Comparison of ENCODE assay signal across 11 mouse cellular contexts in genomic region chr5:65850765-65851164, GRCm38 (mm10). TPM values are rescaled to one million over a fixed set of nuclear protein-coding genes. Genes with fewer than 3 reads are reported as not detected.
A peak's percentile ranks its signal among the peaks of the same experiment; 100 is the strongest.
DNase-seq lines count a peak whose midpoint lies in the region; TF ChIP-seq lines count a peak whose summit lies in the region.
"Had no signal": no experiment of that assay in that cellular context is flagged by ENCODE, and none has a peak within 500 bp of the region (broad histone marks: within the 10 kb centered on the region; RNA-seq: fewer than 3 reads in every experiment).

No protein-coding gene starts in this region.

- H3K4me3 ChIP-seq in gastrocnemius, adult 2 months: peak overlapping the region; percentile 32
- no peak overlapping the region for H3K4me3 ChIP-seq in CH12.LX (replicated peaks in 1 of 3; ENCODE audit: low read depth in 2 of 3, low read length in 2 of 3, poor library complexity in 1 of 3)
- H3K4me3 ChIP-seq: liver, embryonic 13.5 days had no signal

- in situ Hi-C loops in CH12.LX (cut with MboI; ENCODE audit: low pct_ligation_motif_present, low pct_unique_long_range_greater_than_20kb, low sequenced_read_pairs): no loop called here

- DNase-seq in gastrocnemius, adult 2 months: no peak
- no peak for DNase-seq in gastrocnemius, postnatal 10 days
- no peak for DNase-seq in CH12.LX (ENCODE audit: extremely low read depth)
- peak; percentile 32 to 46 for DNase-seq in lung, postnatal 4 days
- peak; percentile 88 for DNase-seq in thymus, postnatal 0 days (ENCODE audit: low spot score)
- no peak for DNase-seq in gastrocnemius, postnatal 36 days
- DNase-seq in frontal cortex, adult 2 months (ENCODE audit: extremely low spot score in 1 of 2, low spot score in 1 of 2): no peak
- DNase-seq in gastrocnemius, postnatal 25 days: no peak
- DNase-seq: cerebellum, postnatal 25 days; kidney, postnatal 14 days; liver, embryonic 13.5 days had no signal

- peaks cover 0 to 15% of the 10 kb centered on the region in 2 experiments; a peak in 2 of 4 replicates for H3K4me1 ChIP-seq in CH12.LX (ENCODE audit: control insufficient read depth in 1 of 2, insufficient read depth in 2 of 2)
- H3K4me1 ChIP-seq: liver, embryonic 13.5 days had no signal

- TF ChIP-seq CTCF in gastrocnemius, adult 2 months (IDR thresholded peaks at IDR 0.05): no peak
- peak in 1 of 2 experiments; percentile 23; a peak in 1 of 4 replicates for TF ChIP-seq CTCF in CH12.LX (conservative IDR thresholded peaks at IDR 0.05 in 1 of 2, IDR thresholded peaks at IDR 0.05 in 1 of 2; ENCODE audit: low read depth in 2 of 2, low read length in 2 of 2)

- no peaks in the 10 kb centered on the region for H3K79me2 ChIP-seq in CH12.LX (replicated peaks; ENCODE audit: control insufficient read depth, extremely low read depth, insufficient read depth, poor library complexity, severe bottlenecking)

- no peak overlapping the region for H3K27ac ChIP-seq in gastrocnemius, adult 2 months
- H3K27ac ChIP-seq in CH12.LX (ENCODE audit: insufficient read depth, low read depth): no peak overlapping the region
- H3K27ac ChIP-seq: liver, embryonic 13.5 days had no signal

- TF ChIP-seq RAD21 in CH12.LX (IDR thresholded peaks at IDR 0.05; ENCODE audit: low read depth, low read length): peak; percentile 11

- TF ChIP-seq EP300 in CH12.LX (IDR thresholded peaks at IDR 0.05; ENCODE audit: low read length): no peak

- no peaks in the 10 kb centered on the region for H3K36me3 ChIP-seq in CH12.LX (replicated peaks in 1 of 2; ENCODE audit: control insufficient read depth in 1 of 2, insufficient read depth in 1 of 2, low read length in 1 of 2)
- H3K36me3 ChIP-seq: liver, embryonic 13.5 days had no signal

- H3K27me3 ChIP-seq in CH12.LX (replicated peaks): no peaks in the 10 kb centered on the region
- H3K27me3 ChIP-seq: liver, embryonic 13.5 days had no signal

- intact Hi-C loops in gastrocnemius, adult 2 months (cut with DNase I): no loop called here
- intact Hi-C loops in gastrocnemius, postnatal 36 days (cut with DNase I): no loop called here

- dilution Hi-C loops in CH12.LX (cut with MboI; ENCODE audit: extremely low pct_ligation_motif_present, extremely low pct_unique_long_range_greater_than_20kb, low sequenced_read_pairs): no loop called here

- no peak overlapping the region for H3K9ac ChIP-seq in CH12.LX (ENCODE audit: insufficient read depth, low read depth)
- H3K9ac ChIP-seq: liver, embryonic 13.5 days had no signal

- TF ChIP-seq POLR2A in CH12.LX (IDR thresholded peaks at IDR 0.05; ENCODE audit: low read depth, low read length): no peak

- no peaks in the 10 kb centered on the region for H3K9me3 ChIP-seq in CH12.LX (replicated peaks; ENCODE audit: low read length)
- H3K9me3 ChIP-seq: liver, embryonic 13.5 days had no signal

- peak overlapping the region; percentile 72 for H3K4me2 ChIP-seq in CH12.LX (ENCODE audit: insufficient read depth, low read depth, poor library complexity, severe bottlenecking)
- H3K4me2 ChIP-seq: liver, embryonic 13.5 days had no signal

TF ChIP-seq in CH12.LX, 34 proteins besides CTCF, POLR2A, EP300 and RAD21:
- no peak for TF ChIP-seq ELF1 (IDR thresholded peaks at IDR 0.05; ENCODE audit: low read depth, low read length)
- TF ChIP-seq SMC3 (IDR thresholded peaks at IDR 0.05; ENCODE audit: low read depth, low read length): peak; percentile 28

RNA-seq across cellular contexts. Expression of gene Rhoh, which starts 10.2 kb away (rescaled TPM):
- total RNA-seq in gastrocnemius, adult 2 months (2021): under 1 TPM; 0.26 to 0.31 TPM
- total RNA-seq in gastrocnemius, postnatal 10 days (2021): 1 to 10 TPM; 1.2 to 2.1 TPM
- 18.9 and 23.3 TPM in 2 replicates for total RNA-seq in CH12.LX (2012; rRNA removed)
- total RNA-seq in CH12.LX (2014; rRNA removed): 20.0 and 22.1 TPM in 2 replicates
- 12.1 and 13.7 TPM in 2 replicates for polyA plus RNA-seq in CH12.LX (2012; ENCODE audit: insufficient read length, low read depth)
- polyA plus RNA-seq in thymus, postnatal 0 days (2015; fragmentation: Nextera tagmentation; extraction: Ambion mirVana): 174 and 206 TPM in 2 replicates
- under 1 TPM; 0.07 to 0.92 TPM for total RNA-seq in gastrocnemius, postnatal 36 days (2021)
- polyA plus RNA-seq in frontal cortex, adult 2 months (2012; rRNA removed): 0.67 and 1.1 TPM in 2 replicates
- total RNA-seq in gastrocnemius, postnatal 25 days (2021): under 1 TPM; 0.18 to 0.29 TPM

Comparison
In these comparisons a context has a peak if more than half of its experiments do, and no peak if none do; other contexts are left out.
1. DNase-seq: peak in lung, postnatal 4 days (2 of 2) and thymus, postnatal 0 days (single experiment); none in gastrocnemius, adult 2 months (single experiment), gastrocnemius, postnatal 10 days (single experiment), CH12.LX (single experiment), gastrocnemius, postnatal 36 days (0 of 2), frontal cortex, adult 2 months (0 of 2) and gastrocnemius, postnatal 25 days (single experiment).
2. RNA of gene Rhoh, which starts 10.2 kb away (total RNA-seq): 18.9 to 23.3 TPM in CH12.LX; 1.2 to 2.1 TPM in gastrocnemius, postnatal 10 days, 0.07 to 0.92 TPM in gastrocnemius, postnatal 36 days, 0.26 to 0.31 TPM in gastrocnemius, adult 2 months and 0.18 to 0.29 TPM in gastrocnemius, postnatal 25 days; every median in the first group is over 4 times any median in the second.